Mouse (Mus musculus): ENCODE results near the gene Scarf1. TPM values are rescaled to one million over a fixed set of nuclear protein-coding genes. Genes with fewer than 3 reads are reported as not detected.

The Scarf1 gene
- total and polyA plus RNA-seq, 3 experiments = 0.24 to 0.90 (median 0.76) TPM

GRCm38 (mm10) chr11:75472469-75473081 lies 40.8 kb upstream of the Scarf1 start:
- in situ Hi-C loops (cut with MboI; ENCODE audit: low pct_ligation_motif_present, low pct_unique_long_range_greater_than_20kb, low sequenced_read_pairs) = no loop called here
- Histone ChIP-seq H3K36me3 (replicated peaks in 1 of 2; ENCODE audit: control insufficient read depth in 1 of 2, insufficient read depth in 1 of 2, low read length in 1 of 2) (no peaks in the 10 kb centered on the region), H3K9me3 (replicated peaks; ENCODE audit: low read length) (peaks cover 3% of the 10 kb centered on the region), H3K4me1 (ENCODE audit: control insufficient read depth in 1 of 2, insufficient read depth in 2 of 2) (peaks cover 2 to 16% of the 10 kb centered on the region in 2 experiments; a peak in 1 of 4 replicates), H3K4me2 (ENCODE audit: insufficient read depth, low read depth, poor library complexity, severe bottlenecking) (peak overlapping the region; percentile 56), H3K79me2 (replicated peaks; ENCODE audit: control insufficient read depth, extremely low read depth, insufficient read depth, poor library complexity, severe bottlenecking) (no peaks in the 10 kb centered on the region), H3K4me3 (replicated peaks in 1 of 3; ENCODE audit: low read depth in 2 of 3, low read length in 2 of 3, poor library complexity in 1 of 3) (no peak overlapping the region), H3K9ac (ENCODE audit: insufficient read depth, low read depth) (0 out of 2 replicates have a peak overlapping the region, but pooled peaks have one; percentile 5), H3K27ac (ENCODE audit: insufficient read depth, low read depth) (no peak overlapping the region), H3K27me3 (replicated peaks) (no peaks in the 10 kb centered on the region)
- TF ChIP-seq JUND (conservative IDR thresholded peaks at IDR 0.05; ENCODE audit: low read depth, low read length) (no peak), CHD1 (IDR thresholded peaks at IDR 0.05; ENCODE audit: low read depth, low read length) (no peak), TCF12 (IDR thresholded peaks at IDR 0.05; ENCODE audit: low read depth, low read length) (no peak), E2F4 (IDR thresholded peaks at IDR 0.05; ENCODE audit: insufficient replicate concordance, low read depth, low read length) (no peak), HCFC1 (IDR thresholded peaks at IDR 0.05; ENCODE audit: low read depth, low read length) (no peak), USF2 (conservative IDR thresholded peaks at IDR 0.05; ENCODE audit: low read depth, low read length) (no peak), KAT2A (IDR thresholded peaks at IDR 0.05; ENCODE audit: insufficient replicate concordance, low read length) (no peak), POLR2A (IDR thresholded peaks at IDR 0.05; ENCODE audit: low read depth, low read length) (no peak), SIN3A (IDR thresholded peaks at IDR 0.05; ENCODE audit: low read length) (no peak), ZNF384 (IDR thresholded peaks at IDR 0.05; ENCODE audit: low read depth, low read length) (no peak), JUN (IDR thresholded peaks at IDR 0.05; ENCODE audit: insufficient read depth, low read depth, low read length) (no peak), MAX (IDR thresholded peaks at IDR 0.05; ENCODE audit: low read length) (no peak), CTCF (conservative IDR thresholded peaks at IDR 0.05 in 1 of 2, IDR thresholded peaks at IDR 0.05 in 1 of 2; ENCODE audit: low read depth in 2 of 2, low read length in 2 of 2) (no peak), SMC3 (IDR thresholded peaks at IDR 0.05; ENCODE audit: low read depth, low read length) (no peak), GABPA (IDR thresholded peaks at IDR 0.05; ENCODE audit: insufficient replicate concordance, low read depth, low read length) (no peak), BHLHE40 (IDR thresholded peaks at IDR 0.05; ENCODE audit: low read depth, low read length) (no peak), NELFE (IDR thresholded peaks at IDR 0.05; ENCODE audit: low read depth, low read length) (no peak), POLR2AphosphoS2 (IDR thresholded peaks at IDR 0.05; ENCODE audit: low read depth, low read length) (no peak), MYC (IDR thresholded peaks at IDR 0.05; ENCODE audit: low read depth, low read length) (no peak)
- dilution Hi-C loops (cut with MboI; ENCODE audit: extremely low pct_ligation_motif_present, extremely low pct_unique_long_range_greater_than_20kb, low sequenced_read_pairs) = no loop called here
- DNase-seq (ENCODE audit: extremely low read depth) = no peak

DNA sequence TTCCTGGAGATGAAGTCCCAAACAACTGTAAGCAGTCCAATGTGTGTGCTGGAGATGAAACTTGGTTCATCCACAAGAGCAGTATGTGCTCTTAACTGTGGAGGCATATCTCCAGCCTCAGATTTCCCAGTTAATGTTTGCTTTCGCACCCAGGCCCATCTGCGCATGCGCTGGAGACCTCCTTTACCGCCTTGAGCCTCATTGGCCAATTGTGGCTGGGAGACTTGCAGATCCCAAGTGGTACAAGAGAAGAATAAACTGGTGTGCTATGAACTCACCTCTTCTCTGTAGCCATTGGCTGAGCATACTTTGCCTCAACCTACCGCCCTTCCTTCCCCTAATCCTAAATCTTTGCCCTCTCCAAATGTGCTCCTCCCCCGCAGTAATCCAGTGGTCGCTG lies 40.0 kb upstream of the Scarf1 start:
- Histone ChIP-seq H3K79me2 (replicated peaks; ENCODE audit: control insufficient read depth, extremely low read depth, insufficient read depth, poor library complexity, severe bottlenecking) (no peaks in the 10 kb centered on the region), H3K27ac (ENCODE audit: insufficient read depth, low read depth) (no peak overlapping the region), H3K27me3 (replicated peaks) (no peaks in the 10 kb centered on the region), H3K9me3 (replicated peaks; ENCODE audit: low read length) (peaks cover 3% of the 10 kb centered on the region), H3K4me2 (ENCODE audit: insufficient read depth, low read depth, poor library complexity, severe bottlenecking) (no peak overlapping the region), H3K36me3 (replicated peaks in 1 of 2; ENCODE audit: control insufficient read depth in 1 of 2, insufficient read depth in 1 of 2, low read length in 1 of 2) (no peaks in the 10 kb centered on the region), H3K4me1 (ENCODE audit: control insufficient read depth in 1 of 2, insufficient read depth in 2 of 2) (peaks cover 2 to 13% of the 10 kb centered on the region in 2 experiments; a peak in 1 of 4 replicates), H3K9ac (ENCODE audit: insufficient read depth, low read depth) (no peak overlapping the region), H3K4me3 (replicated peaks in 1 of 3; ENCODE audit: low read depth in 2 of 3, low read length in 2 of 3, poor library complexity in 1 of 3) (no peak overlapping the region)
- TF ChIP-seq MAX (IDR thresholded peaks at IDR 0.05; ENCODE audit: low read length) (no peak), TBP (conservative IDR thresholded peaks at IDR 0.05; ENCODE audit: low read depth, low read length) (no peak), MAZ (IDR thresholded peaks at IDR 0.05; ENCODE audit: low read depth, low read length) (no peak), NRF1 (IDR thresholded peaks at IDR 0.05; ENCODE audit: low read depth, low read length) (no peak), ZC3H11A (IDR thresholded peaks at IDR 0.05; ENCODE audit: low read depth, low read length) (no peak), E2F4 (IDR thresholded peaks at IDR 0.05; ENCODE audit: insufficient replicate concordance, low read depth, low read length) (no peak)
- in situ Hi-C loops (cut with MboI; ENCODE audit: low pct_ligation_motif_present, low pct_unique_long_range_greater_than_20kb, low sequenced_read_pairs) (no loop called here), dilution Hi-C loops (cut with MboI; ENCODE audit: extremely low pct_ligation_motif_present, extremely low pct_unique_long_range_greater_than_20kb, low sequenced_read_pairs) (no loop called here)
- no peak for DNase-seq (ENCODE audit: extremely low read depth)

Data from CH12.LX (cell line).